Mouse (Mus musculus) erythroblast, embryonic 14.5 days (primary cell): ENCODE measurements around the gene Magi1.

Experiments
- GATA1 ChIP-seq: IDR thresholded peaks from 2 replicates; pipeline ENCODE4 v1.6.1; 2012; ENCODE audit warnings: low read length, inconsistent platforms, mixed read lengths
- TAL1 ChIP-seq: IDR thresholded peaks from 3 replicates; pipeline ENCODE4 v1.6.1; 2012; ENCODE audit warnings: low read length, inconsistent platforms, mixed read lengths

GRCm38 (mm10) chr6:94078934-94079333 lies 204.8 kb downstream of the Magi1 start:
- TF ChIP-seq GATA1: no peak
- no peak for TF ChIP-seq TAL1
